Mouse (Mus musculus) lung, postnatal 0 days (tissue): Measurements from ENCODE around the gene Spaca9. TPM values are rescaled to one million over a fixed set of nuclear protein-coding genes. Genes with fewer than 3 reads are reported as not detected.

Source experiments
- ATAC-seq: fragments of 200-750 bp; cut with Nextera tagmentation; 2 replicates; pipeline ENCODE4 v1.8.0; 2017; ENCODE audit warnings: moderate library complexity
- DNase-seq: peaks from one replicate; pipeline ENCODE4 v3.0.0-alpha.2; 2016; ENCODE audit warnings: low spot score
- H3K27ac ChIP-seq: fragments of 300-500 bp; sonication (generic); 2 replicates; pipeline ENCODE4 v1.5.1; 2014; ENCODE audit warnings: antibody characterized with exemption, mild to moderate bottlenecking, low read length, mixed read lengths
- H3K27me3 ChIP-seq: fragments of 300-500 bp; sonication (generic); replicated peaks from 2 replicates; pipeline ENCODE4 v1.6.1; 2014; ENCODE audit warnings: low read length, mixed read lengths; ENCODE audit not compliant: insufficient read depth
- H3K36me3 ChIP-seq: fragments of 300-500 bp; sonication (generic); 2 replicates; pipeline ENCODE4 v1.6.1; 2014; ENCODE audit warnings: low read length, mixed read lengths; ENCODE audit not compliant: insufficient read depth
- H3K4me1 ChIP-seq: fragments of 300-500 bp; sonication (generic); 2 replicates; pipeline ENCODE4 v1.6.1; 2014; ENCODE audit warnings: antibody characterized with exemption, low read depth, low read length, mixed read lengths; ENCODE audit not compliant: insufficient read depth
- H3K4me2 ChIP-seq: fragments of 300-500 bp; sonication (generic); replicated peaks from 2 replicates; pipeline ENCODE4 v1.6.1; 2014; ENCODE audit warnings: low read depth, mild to moderate bottlenecking, low read length, moderate library complexity, mixed read lengths
- H3K4me3 ChIP-seq: fragments of 300-500 bp; sonication (generic); 2 replicates; pipeline ENCODE4 v1.5.1; 2014; ENCODE audit warnings: low read depth, low read length
- H3K9ac ChIP-seq: fragments of 300-500 bp; sonication (generic); replicated peaks from 2 replicates; pipeline ENCODE4 v1.6.1; 2014; ENCODE audit warnings: low read depth, mild to moderate bottlenecking
- H3K9me3 ChIP-seq: fragments of 300-500 bp; sonication (generic); 2 replicates; pipeline ENCODE4 v1.6.1; 2016; ENCODE audit warnings: low read length, mixed read lengths
- CTCF ChIP-seq: IDR thresholded peaks from 2 replicates; pipeline ENCODE4 v1.5.1; 2016; ENCODE audit warnings: antibody characterized with exemption, mild to moderate bottlenecking
- EP300 ChIP-seq: IDR thresholded peaks from 2 replicates; pipeline ENCODE4 v1.6.1; 2016; ENCODE audit warnings: antibody characterized with exemption, mild to moderate bottlenecking, control low read depth
- WGBS: fragments of 180-500 bp; shearing (Covaris S2); extraction: QIAGEN DNeasy Blood & Tissue Kit; methylation state at CpG from one replicate; pipeline ENCODE4 v1.1.7; 2014; 5-methylcytosine and 5-hydroxymethylcytosine counted together
- polyA plus RNA-seq: library from polyadenylated mRNA; unstranded; fragments of >200 nt; fragmentation: Nextera tagmentation; extraction: Ambion mirVana; gene quantifications from 2 replicates; pipeline ENCODE4 v1.2.1, GENCODE M21; 2015

Gene Spaca9
- polyA plus RNA-seq, 1 experiment from 2014 or later: 21.2 TPM

GRCm38 (mm10) chr2:28681718-28682117 is 17.8 kb downstream of the Spaca9 start:
- no peaks in the 10 kb centered on the region for H3K27me3 ChIP-seq
- 76% methylated on average over 4 of the region's 4 CpGs for WGBS
- no peaks in the 10 kb centered on the region for H3K4me1 ChIP-seq
- peaks cover 57% of the 10 kb centered on the region for H3K36me3 ChIP-seq
- H3K9me3 ChIP-seq: no peaks in the 10 kb centered on the region
- no peak overlapping the region for H3K9ac ChIP-seq
- ATAC-seq: no peak
- H3K4me2 ChIP-seq: no peak overlapping the region
- H3K4me3 ChIP-seq: no peak overlapping the region
- TF ChIP-seq EP300 (no peak), CTCF (no peak)
- H3K27ac ChIP-seq: no peak overlapping the region
- DNase-seq: peak; percentile 16

DNA sequence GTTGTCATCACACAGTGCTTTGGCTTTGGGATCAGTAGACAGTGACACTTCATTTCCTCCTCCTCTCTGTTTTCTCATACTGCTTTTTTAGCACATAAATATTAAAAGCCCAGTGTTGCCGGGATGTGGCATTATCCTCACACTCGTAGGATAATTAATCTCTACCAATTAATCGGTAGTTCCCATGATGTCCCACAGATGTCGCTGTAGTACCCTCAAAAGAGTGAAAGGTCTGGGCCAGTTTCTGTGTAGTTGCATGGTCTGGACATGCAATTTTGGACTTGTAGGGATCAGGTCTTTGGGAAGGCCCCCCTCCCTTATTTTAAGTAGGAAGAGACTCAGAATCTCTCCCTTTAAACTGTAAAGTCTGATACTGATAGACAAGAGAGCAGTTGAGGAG is 18.8 kb downstream of the Spaca9 start:
- peaks cover 66% of the 10 kb centered on the region for H3K36me3 ChIP-seq
- no peaks in the 10 kb centered on the region for H3K27me3 ChIP-seq
- no peak overlapping the region for H3K27ac ChIP-seq
- H3K4me2 ChIP-seq: no peak overlapping the region
- ATAC-seq (no peak), DNase-seq (peak; percentile 36)
- peak; percentile 69 for TF ChIP-seq CTCF
- TF ChIP-seq EP300: no peak
- no peaks in the 10 kb centered on the region for H3K9me3 ChIP-seq
- no peaks in the 10 kb centered on the region for H3K4me1 ChIP-seq
- WGBS: 33% methylated on average over 4 of the region's 4 CpGs
- no peak overlapping the region for H3K9ac ChIP-seq
- no peak overlapping the region for H3K4me3 ChIP-seq

GRCm38 (mm10) chr2:28676005-28676404 is 23.5 kb downstream of the Spaca9 start:
- peaks cover 56% of the 10 kb centered on the region for H3K36me3 ChIP-seq
- no peak overlapping the region for H3K27ac ChIP-seq
- TF ChIP-seq EP300 (no peak), CTCF (no peak)
- 92% methylated on average over 8 of the region's 8 CpGs for WGBS
- no peak overlapping the region for H3K4me2 ChIP-seq
- DNase-seq (no peak), ATAC-seq (no peak)
- H3K9ac ChIP-seq: no peak overlapping the region
- H3K4me3 ChIP-seq: no peak overlapping the region
- H3K27me3 ChIP-seq: no peaks in the 10 kb centered on the region
- no peaks in the 10 kb centered on the region for H3K9me3 ChIP-seq
- no peaks in the 10 kb centered on the region for H3K4me1 ChIP-seq

GRCm38 (mm10) chr2:28671438-28671837 is 28.1 kb downstream of the Spaca9 start:
- no peaks in the 10 kb centered on the region for H3K9me3 ChIP-seq
- no peak for DNase-seq
- peaks cover 39% of the 10 kb centered on the region for H3K36me3 ChIP-seq
- H3K27me3 ChIP-seq: no peaks in the 10 kb centered on the region
- H3K27ac ChIP-seq: no peak overlapping the region
- ATAC-seq: no peak
- no peak overlapping the region for H3K9ac ChIP-seq
- no peaks in the 10 kb centered on the region for H3K4me1 ChIP-seq
- no peak overlapping the region for H3K4me2 ChIP-seq
- H3K4me3 ChIP-seq: no peak overlapping the region
- WGBS: 63% methylated on average over 2 of the region's 2 CpGs
- no peak for TF ChIP-seq EP300
- no peak for TF ChIP-seq CTCF

DNA sequence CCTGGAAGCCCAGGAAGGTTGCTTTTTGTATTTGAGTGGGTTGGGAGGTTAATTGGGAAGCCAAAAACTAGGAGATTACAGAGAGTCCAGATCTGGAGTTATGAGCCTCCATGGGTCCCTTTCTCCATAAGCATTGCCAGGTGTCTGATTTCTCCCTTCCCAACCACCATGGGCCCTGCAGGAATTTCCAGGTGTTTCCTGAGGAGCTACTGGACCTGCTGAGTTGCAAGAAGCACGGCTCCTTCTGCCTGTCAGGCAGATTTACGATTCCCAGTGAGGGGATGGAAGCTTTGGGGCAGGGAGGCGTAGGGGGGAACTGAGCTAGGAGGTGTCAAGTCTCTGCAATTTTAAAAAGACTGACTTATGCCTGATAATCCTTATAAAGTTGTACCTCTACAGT is 33.7 kb downstream of the Spaca9 start:
- Histone ChIP-seq H3K4me3 (no peak overlapping the region), H3K4me2 (no peak overlapping the region), H3K27ac (no peak overlapping the region), H3K9me3 (no peaks in the 10 kb centered on the region), H3K4me1 (no peaks in the 10 kb centered on the region), H3K9ac (no peak overlapping the region), H3K27me3 (no peaks in the 10 kb centered on the region), H3K36me3 (peaks cover 38% of the 10 kb centered on the region; the same call in 1 of the 2 replicates)
- ATAC-seq (no peak), DNase-seq (no peak)
- 77% methylated on average over 3 of the region's 3 CpGs for WGBS
- no peak for TF ChIP-seq CTCF
- TF ChIP-seq EP300: no peak

GRCm38 (mm10) chr2:28662891-28663290 is 36.6 kb downstream of the Spaca9 start:
- Histone ChIP-seq H3K27ac (no peak overlapping the region), H3K27me3 (no peaks in the 10 kb centered on the region), H3K36me3 (peaks cover 33% of the 10 kb centered on the region; the same call in 1 of the 2 replicates), H3K4me3 (no peak overlapping the region), H3K9ac (no peak overlapping the region), H3K9me3 (no peaks in the 10 kb centered on the region), H3K4me1 (no peaks in the 10 kb centered on the region), H3K4me2 (no peak overlapping the region)
- 93% methylated on average over 3 of the region's 3 CpGs for WGBS
- ATAC-seq: no peak
- DNase-seq: no peak
- TF ChIP-seq CTCF: no peak
- TF ChIP-seq EP300: no peak

DNA sequence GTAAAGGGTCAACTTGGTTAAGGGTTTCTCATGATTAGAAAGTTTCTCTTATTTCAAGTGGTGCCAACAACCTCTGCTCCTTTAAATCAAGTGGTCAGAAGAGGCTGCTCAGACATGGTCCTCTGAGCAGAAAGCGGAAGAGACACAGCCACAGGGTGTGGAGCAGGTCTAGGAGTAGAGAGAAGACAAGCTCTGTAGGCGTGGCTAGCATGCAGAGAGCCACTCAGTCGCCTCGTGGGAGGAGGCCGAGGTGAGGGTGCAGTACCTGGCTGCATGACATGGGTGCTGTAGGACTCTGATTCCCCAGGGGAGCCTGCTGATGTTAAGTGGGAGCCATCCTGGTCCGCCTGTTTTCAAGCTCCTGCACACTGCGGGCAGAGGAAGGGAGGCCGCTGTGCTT is 43.3 kb downstream of the Spaca9 start:
- WGBS: 78% methylated on average over 8 of the region's 8 CpGs
- no peaks in the 10 kb centered on the region for H3K27me3 ChIP-seq
- ATAC-seq (peak; percentile 91), DNase-seq (peak; percentile 69)
- no peak overlapping the region for H3K9ac ChIP-seq
- no peaks in the 10 kb centered on the region for H3K9me3 ChIP-seq
- peaks cover 3% of the 10 kb centered on the region; the same call in 1 of the 2 replicates for H3K36me3 ChIP-seq
- no peaks in the 10 kb centered on the region for H3K4me1 ChIP-seq
- no peak overlapping the region for H3K4me2 ChIP-seq
- TF ChIP-seq EP300 (no peak), CTCF (no peak)
- H3K4me3 ChIP-seq: no peak overlapping the region
- H3K27ac ChIP-seq: no peak overlapping the region
